Mouse (Mus musculus) testis, adult 2 months (tissue): ENCODE data around the gene Pxk. TPM values are rescaled to one million over a fixed set of nuclear protein-coding genes. Genes with fewer than 3 reads are reported as not detected.

Source experiments
- H3K27ac ChIP-seq: fragments of 200-500 bp; 2 replicates; pipeline ENCODE4 v1.5.1; 2012; ENCODE audit warnings: low read depth, low read length; ENCODE audit not compliant: control insufficient read depth, insufficient read depth
- H3K27me3 ChIP-seq: fragments of 200-500 bp; 2 replicates; pipeline ENCODE4 v1.6.1; 2012; ENCODE audit warnings: mild to moderate bottlenecking, low read length, moderate library complexity; ENCODE audit not compliant: control insufficient read depth, insufficient read depth
- H3K36me3 ChIP-seq: fragments of 200-500 bp; 2 replicates; pipeline ENCODE4 v1.6.1; 2012; ENCODE audit warnings: mild to moderate bottlenecking, low read length; ENCODE audit not compliant: control insufficient read depth, insufficient read depth
- H3K4me1 ChIP-seq: fragments of 200-500 bp; 2 replicates; pipeline ENCODE4 v1.6.1; 2012; ENCODE audit warnings: low read length; ENCODE audit not compliant: control insufficient read depth, insufficient read depth
- H3K4me3 ChIP-seq: fragments of 200-500 bp; 2 replicates; pipeline ENCODE4 v1.5.1; 2012; ENCODE audit warnings: low read depth, mild to moderate bottlenecking, low read length, moderate library complexity, mixed read lengths; ENCODE audit not compliant: control insufficient read depth
- CTCF ChIP-seq: fragments of 200-500 bp; IDR thresholded peaks from 2 replicates; pipeline ENCODE4 v1.5.1; 2012; ENCODE audit warnings: low read depth, mild to moderate bottlenecking, inconsistent platforms, low read length, moderate library complexity; ENCODE audit not compliant: control insufficient read depth, insufficient read depth, insufficient replicate concordance
- POLR2A ChIP-seq: fragments of 200-500 bp; IDR thresholded peaks from 2 replicates; pipeline ENCODE4 v1.6.1; 2012; ENCODE audit warnings: low read depth, mild to moderate bottlenecking, inconsistent platforms, low read length, moderate library complexity; ENCODE audit not compliant: control insufficient read depth
- polyA plus RNA-seq: library from polyadenylated mRNA; depleted of rRNA; stranded (reverse); fragments of >200 nt; gene quantifications from 2 replicates; pipeline ENCODE4 v1.2.3, GENCODE M21; 2012; rRNA removed

The Pxk gene
- polyA plus RNA-seq, 1 experiment, result 44.0 TPM

DNA sequence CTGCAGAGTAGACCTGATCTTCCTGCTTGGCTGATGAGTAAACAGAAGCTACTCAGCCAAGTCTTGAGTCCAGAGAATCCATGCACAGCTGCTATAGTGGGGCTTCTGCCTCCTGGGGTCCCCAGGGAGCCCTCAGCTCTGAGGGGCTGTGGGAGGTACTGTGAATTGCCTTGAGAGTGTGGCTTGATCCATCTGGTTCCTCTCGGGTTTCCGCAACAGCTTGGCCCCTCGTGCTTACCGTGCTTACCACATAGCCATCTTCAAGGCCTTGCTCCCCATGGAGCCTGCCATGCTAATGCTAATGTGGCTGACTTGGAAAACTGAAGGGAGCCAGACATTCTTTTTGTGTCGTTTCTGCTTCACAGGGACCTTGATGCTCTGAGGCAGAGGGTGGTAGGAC lies 109.1 kb downstream of the Pxk start:
- TF ChIP-seq POLR2A, result no peak
- no peak for TF ChIP-seq CTCF
- no peak overlapping the region for H3K27ac ChIP-seq
- no peaks in the 10 kb centered on the region for H3K27me3 ChIP-seq
- no peaks in the 10 kb centered on the region for H3K36me3 ChIP-seq
- H3K4me3 ChIP-seq, result no peak overlapping the region
- no peaks in the 10 kb centered on the region for H3K4me1 ChIP-seq

DNA sequence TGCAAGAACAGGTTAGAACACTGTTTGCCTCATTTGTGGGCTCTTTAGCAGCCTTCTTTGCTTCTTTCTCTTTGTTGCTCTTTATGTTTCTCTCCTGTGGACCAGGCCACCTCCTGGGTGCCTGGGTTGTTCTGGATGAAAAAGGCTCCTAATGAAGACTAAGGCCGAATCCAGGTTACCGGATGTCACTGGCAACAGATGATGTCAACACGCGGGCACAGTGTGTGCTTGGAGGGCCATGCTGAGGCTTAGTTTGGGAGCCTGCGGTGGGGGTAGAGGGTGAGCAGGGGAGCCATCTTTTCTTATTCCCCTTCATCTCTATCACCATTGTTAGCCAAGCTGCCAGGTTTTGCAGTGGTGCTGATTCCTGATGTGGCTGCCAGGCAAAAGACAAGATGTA lies 109.5 kb downstream of the Pxk start:
- no peaks in the 10 kb centered on the region for H3K27me3 ChIP-seq
- no peak overlapping the region for H3K4me3 ChIP-seq
- no peaks in the 10 kb centered on the region for H3K36me3 ChIP-seq
- H3K27ac ChIP-seq, result no peak overlapping the region
- no peaks in the 10 kb centered on the region for H3K4me1 ChIP-seq
- TF ChIP-seq CTCF (no peak), POLR2A (no peak)

DNA sequence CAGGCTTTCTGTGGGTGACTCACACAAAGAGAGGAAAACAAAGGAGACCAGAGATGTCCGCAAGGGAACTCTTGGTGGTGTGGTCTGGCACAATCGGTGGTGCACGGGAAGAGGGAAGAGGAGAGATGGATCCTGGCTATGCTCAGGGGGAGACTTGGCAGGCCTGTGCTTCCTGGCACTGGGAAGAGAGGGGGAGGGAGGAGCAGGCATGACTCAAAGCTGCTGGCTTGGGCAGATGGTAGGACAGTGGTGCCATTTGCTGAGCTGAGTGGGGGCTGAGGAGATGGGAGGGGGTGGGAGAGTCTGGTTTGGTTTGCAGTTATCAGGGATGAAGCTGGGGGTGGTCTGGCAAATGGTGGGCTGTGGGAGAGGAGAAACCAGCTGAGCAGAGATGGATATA lies 110.9 kb downstream of the Pxk start:
- H3K27me3 ChIP-seq, result no peaks in the 10 kb centered on the region
- no peak overlapping the region for H3K27ac ChIP-seq
- no peaks in the 10 kb centered on the region; the same call in 1 of the 2 replicates for H3K4me1 ChIP-seq
- TF ChIP-seq CTCF (no peak), POLR2A (no peak)
- H3K36me3 ChIP-seq, result no peaks in the 10 kb centered on the region
- no peak overlapping the region for H3K4me3 ChIP-seq

- no peaks in the 10 kb centered on the region for H3K27me3 ChIP-seq
- H3K4me1 ChIP-seq, result peaks cover 5% of the 10 kb centered on the region
- no peak overlapping the region for H3K27ac ChIP-seq
- no peaks in the 10 kb centered on the region for H3K36me3 ChIP-seq
- H3K4me3 ChIP-seq, result no peak overlapping the region
- TF ChIP-seq POLR2A, result no peak
- TF ChIP-seq CTCF, result no peak
Measured at GRCm38 (mm10) chr14:8209896-8210295, 111.9 kb downstream of the Pxk start.

DNA sequence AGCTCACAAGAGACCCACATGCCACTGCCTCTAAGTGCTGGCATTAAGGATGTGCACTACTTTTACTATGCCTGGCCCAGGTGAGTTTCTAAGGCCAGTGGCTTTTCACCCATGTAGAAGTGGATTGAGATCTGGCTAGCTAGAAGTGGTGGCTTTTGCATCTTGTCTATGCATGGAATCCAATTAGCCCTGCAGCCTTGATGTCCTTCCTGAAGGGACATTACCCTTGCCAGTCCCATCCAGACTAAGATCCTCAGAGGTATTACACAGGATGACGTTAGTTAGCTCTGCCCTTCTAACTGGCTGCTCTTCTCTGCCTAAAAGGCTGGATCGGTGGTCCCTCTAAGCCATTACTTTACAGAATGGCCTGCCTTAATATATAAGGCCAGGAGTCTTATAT lies 115.0 kb downstream of the Pxk start:
- no peak overlapping the region for H3K27ac ChIP-seq
- H3K4me1 ChIP-seq, result peaks cover 9% of the 10 kb centered on the region
- no peak overlapping the region for H3K4me3 ChIP-seq
- H3K36me3 ChIP-seq, result no peaks in the 10 kb centered on the region
- H3K27me3 ChIP-seq, result no peaks in the 10 kb centered on the region
- TF ChIP-seq CTCF (no peak), POLR2A (no peak)

DNA sequence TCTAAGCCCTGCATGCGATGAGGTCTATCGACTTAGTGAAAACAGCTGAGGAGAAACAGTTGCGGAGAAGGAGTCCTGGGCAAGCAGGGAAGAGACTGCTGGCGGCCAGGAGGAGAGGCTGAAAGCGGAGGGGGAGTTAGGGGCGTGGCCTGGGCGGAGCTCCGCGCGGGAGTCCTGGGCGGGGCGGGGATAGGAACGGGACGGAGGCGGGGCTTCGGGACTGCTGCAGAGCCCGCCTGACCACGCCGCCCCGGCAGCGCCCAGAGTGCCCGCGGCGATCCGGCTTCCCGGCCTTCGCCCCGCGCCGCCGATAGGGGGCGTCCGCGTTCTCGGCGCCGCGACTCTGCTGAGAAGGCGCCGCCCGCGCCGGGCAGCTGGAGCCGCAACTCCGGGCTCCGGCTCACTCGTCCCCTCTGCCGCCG lies 115.8 kb downstream of the Pxk start, which contains the start of gene Kctd6:
Gene Kctd6, plus strand, starts transcription at position 338 of the 422 bp plus-strand sequence.
- H3K27me3 ChIP-seq, result no peaks in the 10 kb centered on the region
- peak within 1 kb of the TSS; percentile 90 for H3K4me3 ChIP-seq
- peak; percentile 61 for TF ChIP-seq CTCF
- TF ChIP-seq POLR2A, result peak; percentile 49; the same call in 1 of the 2 replicates
- no peaks in the 10 kb centered on the region for H3K36me3 ChIP-seq
- peak within 1 kb of the TSS; percentile 75 for H3K27ac ChIP-seq
- peaks cover 9% of the 10 kb centered on the region for H3K4me1 ChIP-seq

Other genes with a start within 250 kb of the Pxk start
- 3.4 and 5.6 TPM in 2 replicates for gene Gm45521, start 140.9 kb upstream of the Pxk start, polyA plus RNA-seq
- gene Dnase1l3, start 103.6 kb upstream of the Pxk start, polyA plus RNA-seq, result 1.1 and 1.4 TPM in 2 replicates
- gene Abhd6, start 95.3 kb upstream of the Pxk start, polyA plus RNA-seq, result 16.9 and 19.5 TPM in 2 replicates
- gene Rpp14, start 17.8 kb upstream of the Pxk start, polyA plus RNA-seq, result 3.0 and 3.3 TPM in 2 replicates
- gene Pdhb, start 74.8 kb downstream of the Pxk start, polyA plus RNA-seq, result 97.6 and 115 TPM in 2 replicates
- 2.4 and 2.8 TPM in 2 replicates for gene Kctd6, start 115.9 kb downstream of the Pxk start, polyA plus RNA-seq
- gene Acox2, start 161.1 kb downstream of the Pxk start, polyA plus RNA-seq, result 0.35 and 0.48 TPM in 2 replicates
- gene Fam107a, start 219.8 kb downstream of the Pxk start, polyA plus RNA-seq, result 1.3 and 2.4 TPM in 2 replicates